ENCODE assay signal across 9 mouse cellular contexts in the genomic region with DNA sequence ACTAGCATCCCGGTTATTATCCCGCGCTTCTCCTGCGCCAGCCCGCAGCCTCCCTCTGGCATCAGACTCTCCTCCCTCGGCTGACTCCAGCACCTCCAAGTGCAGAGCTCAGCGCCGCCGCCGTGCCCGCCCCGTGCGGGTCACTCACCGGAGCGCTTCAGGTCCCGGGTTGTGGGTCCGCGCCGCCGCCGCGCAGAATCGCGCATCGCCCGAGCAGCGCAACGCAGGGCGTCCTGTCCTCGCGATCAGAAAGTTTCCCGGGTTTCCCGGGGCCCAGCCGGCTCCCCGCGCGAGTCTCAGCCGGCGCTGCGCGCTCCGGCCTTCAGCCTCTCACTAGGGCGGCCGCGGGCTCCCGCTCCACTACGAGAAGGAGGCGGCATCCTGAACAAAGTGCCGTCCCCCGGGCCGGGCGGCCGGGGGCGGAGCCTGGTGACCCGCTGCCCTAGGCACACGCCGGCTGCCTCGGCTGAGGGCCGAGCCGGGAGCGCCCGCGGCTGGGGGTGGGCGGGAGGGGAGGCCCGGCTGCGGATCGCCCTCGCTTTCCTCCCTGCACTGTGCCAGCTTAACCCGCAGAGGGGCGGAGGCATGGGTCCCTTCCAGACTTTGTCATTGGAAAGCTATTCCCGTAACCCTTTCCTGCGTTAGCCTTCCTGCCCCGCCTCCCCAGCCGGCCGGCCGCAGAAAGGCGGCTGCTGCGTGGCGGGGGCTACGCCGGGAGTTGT. TPM values are rescaled to one million over a fixed set of nuclear protein-coding genes. Genes with fewer than 3 reads are reported as not detected.
DNase-seq lines count a peak whose midpoint lies in the region; ATAC-seq lines count a peak whose summit lies in the region.
"Had no signal": no experiment of that assay in that cellular context is flagged by ENCODE, and none has a peak within 500 bp of the region (broad histone marks: within the 10 kb centered on the region; RNA-seq: fewer than 3 reads in every experiment).

No protein-coding gene starts in this region.

- peak overlapping the region; percentile 85 for H3K9ac ChIP-seq in forebrain, embryonic 12.5 days

- no peaks in the 10 kb centered on the region for H3K9me3 ChIP-seq in erythroblast, embryonic 14.5 days (ENCODE audit: control insufficient read depth, low read length)
- no peaks in the 10 kb centered on the region for H3K9me3 ChIP-seq in forebrain, embryonic 12.5 days
- H3K9me3 ChIP-seq in limb, embryonic 10.5 days (replicated peaks): no peaks in the 10 kb centered on the region
- H3K9me3 ChIP-seq: G1E had no signal

- H3K27ac ChIP-seq in forebrain, embryonic 12.5 days: peak overlapping the region; percentile 74
- peak overlapping the region; percentile 95 for H3K27ac ChIP-seq in limb, embryonic 10.5 days

- peaks cover 8% of the 10 kb centered on the region for H3K4me1 ChIP-seq in erythroblast, embryonic 14.5 days (ENCODE audit: control insufficient read depth)
- H3K4me1 ChIP-seq in forebrain, embryonic 12.5 days: peaks cover 30% of the 10 kb centered on the region
- peaks cover 50% of the 10 kb centered on the region for H3K4me1 ChIP-seq in limb, embryonic 10.5 days

- intact Hi-C loops in heart, postnatal 25 days (cut with DNase I): loop anchor here (2.0 kb wide), 1 partner anchor 13 kb away; no protein-coding TSS in a partner anchor

- H3K4me3 ChIP-seq in erythroblast, embryonic 14.5 days (replicated peaks): peak overlapping the region; percentile 30
- H3K4me3 ChIP-seq in forebrain, embryonic 12.5 days (replicated peaks): peak overlapping the region; percentile 70
- H3K4me3 ChIP-seq in limb, embryonic 10.5 days: peak overlapping the region; percentile 85

- WGBS in forebrain, embryonic 12.5 days: under 1% methylated on average over 78 of the region's 81 CpGs
- WGBS in limb, embryonic 10.5 days: under 1% methylated on average over 81 of the region's 81 CpGs

- no peaks in the 10 kb centered on the region for H3K36me3 ChIP-seq in erythroblast, embryonic 14.5 days (ENCODE audit: control insufficient read depth)
- H3K36me3 ChIP-seq in forebrain, embryonic 12.5 days (replicated peaks): no peaks in the 10 kb centered on the region
- no peaks in the 10 kb centered on the region for H3K36me3 ChIP-seq in limb, embryonic 10.5 days
- H3K36me3 ChIP-seq: G1E had no signal

- peak; percentile 56 to 70 for DNase-seq in adrenal gland, postnatal 4 days (ENCODE audit: low spot score in 2 of 2)
- DNase-seq in heart, postnatal 25 days (ENCODE audit: low spot score): peak; percentile 83
- DNase-seq in limb, embryonic 10.5 days (ENCODE audit: low spot score): peak; percentile 89
- peak; percentile 87 for DNase-seq in mesoderm, embryonic 11.5 days (ENCODE audit: low read depth, low spot score)
- peak; percentile 21 to 46 for DNase-seq in spleen, postnatal 10 days (ENCODE audit: low spot score in 2 of 2)

- peaks cover 59% of the 10 kb centered on the region for H3K27me3 ChIP-seq in erythroblast, embryonic 14.5 days (ENCODE audit: control insufficient read depth)
- H3K27me3 ChIP-seq in forebrain, embryonic 12.5 days: peaks cover 45% of the 10 kb centered on the region
- peaks cover 37% of the 10 kb centered on the region for H3K27me3 ChIP-seq in limb, embryonic 10.5 days (ENCODE audit: low read depth, poor library complexity, severe bottlenecking)

- H3K4me2 ChIP-seq in forebrain, embryonic 12.5 days: peak overlapping the region; percentile 98

- no peak for ATAC-seq in erythroblast, adult 5-6 weeks (replicated peaks; ENCODE audit: low FRiP score, poor library complexity, severe bottlenecking)
- ATAC-seq in forebrain, embryonic 12.5 days (ENCODE audit: low FRiP score): peak; percentile 87

RNA-seq across cellular contexts. Expression of a gene that starts 31.9 kb away (rescaled TPM):
- polyA plus RNA-seq in erythroblast, embryonic 14.5 days (2012): 3.8 and 4.0 TPM in 2 replicates
- total RNA-seq in erythroblast, adult 5-6 weeks (2015; ENCODE audit: low replicate concordance): 23.4 and 27.6 TPM in 2 replicates
- total RNA-seq in erythroblast, adult 5-6 weeks (2017; ENCODE audit: low replicate concordance): 21.5 and 23.1 TPM in 2 replicates
- total RNA-seq in adrenal gland, postnatal 4 days (2021): 100 to 1,000 TPM in 1 of 2 experiments, 10 to 100 TPM in 1; 98.5 to 108 TPM
- polyA plus RNA-seq in forebrain, embryonic 12.5 days (2016; fragmentation: Nextera tagmentation; extraction: Ambion mirVana): 31.6 and 33.9 TPM in 2 replicates
- 10 to 100 TPM; 48.0 to 56.7 TPM for total RNA-seq in heart, postnatal 25 days (2021)
- 46.3 and 54.4 TPM in 2 replicates for polyA plus RNA-seq in limb, embryonic 10.5 days (2016; fragmentation: Nextera tagmentation; extraction: Ambion mirVana)

Comparison
In these comparisons a context has a peak if more than half of its experiments do, and no peak if none do; other contexts are left out.
1. H3K4me3 ChIP-seq: peak in every context shown above with its lines; median percentile 85 in limb, embryonic 10.5 days; 70 in forebrain, embryonic 12.5 days; 30 in erythroblast, embryonic 14.5 days.
2. DNase-seq: peak in every context shown above with its lines; median percentile 89 in limb, embryonic 10.5 days; 87 in mesoderm, embryonic 11.5 days; 83 in heart, postnatal 25 days; 63 in adrenal gland, postnatal 4 days; 34 in spleen, postnatal 10 days.